Mouse (Mus musculus): ENCODE results near the gene Nlgn2.

Gene Nlgn2

DNA sequence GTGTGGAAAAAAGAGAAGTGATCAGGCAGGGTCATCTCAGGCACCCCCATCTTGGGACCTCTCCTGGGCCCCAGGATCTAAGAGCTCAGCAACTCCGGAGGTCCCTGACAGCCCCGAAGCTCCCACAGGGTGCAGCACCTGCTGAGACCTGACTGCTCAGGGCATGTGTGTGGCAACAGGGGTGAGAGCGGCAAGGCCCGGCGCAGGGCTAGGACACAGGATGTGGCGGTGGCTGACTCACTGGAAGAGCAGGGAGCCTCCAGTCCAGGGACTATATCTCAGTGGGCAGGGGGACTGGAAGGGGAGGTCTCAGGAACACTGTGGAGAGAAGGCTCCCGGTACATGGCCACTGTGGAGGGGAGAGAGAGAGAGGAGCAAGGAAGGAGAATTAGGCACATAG, 39.7 kb downstream of the Nlgn2 start:
- DNase-seq (ENCODE audit: extremely low read depth, insufficient read length, low spot score) = peak; percentile 76

DNA sequence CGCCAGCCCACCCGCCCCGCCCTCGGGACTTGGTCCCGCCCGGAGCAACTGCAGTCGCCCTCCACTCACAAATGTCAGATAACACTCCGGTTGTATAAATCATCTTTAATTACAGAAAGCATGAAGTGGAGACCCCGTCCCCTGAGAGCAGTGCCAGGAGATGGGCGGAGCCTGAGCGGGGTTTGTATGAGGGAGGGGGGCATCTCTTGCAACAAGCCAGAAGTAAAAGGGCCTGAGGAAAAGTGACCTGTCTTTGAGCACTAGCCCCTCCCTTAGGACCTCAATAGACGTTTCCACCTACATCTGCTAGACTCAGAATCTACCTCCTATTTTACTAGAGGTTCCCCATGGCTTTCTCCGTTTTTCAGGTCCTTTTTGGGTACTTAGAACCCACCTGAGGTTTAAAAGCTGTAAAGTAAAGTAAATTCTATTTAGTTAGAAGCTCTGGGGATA, 41.6 kb downstream of the Nlgn2 start:
- no peak for DNase-seq (ENCODE audit: extremely low read depth, insufficient read length, low spot score)

DNA sequence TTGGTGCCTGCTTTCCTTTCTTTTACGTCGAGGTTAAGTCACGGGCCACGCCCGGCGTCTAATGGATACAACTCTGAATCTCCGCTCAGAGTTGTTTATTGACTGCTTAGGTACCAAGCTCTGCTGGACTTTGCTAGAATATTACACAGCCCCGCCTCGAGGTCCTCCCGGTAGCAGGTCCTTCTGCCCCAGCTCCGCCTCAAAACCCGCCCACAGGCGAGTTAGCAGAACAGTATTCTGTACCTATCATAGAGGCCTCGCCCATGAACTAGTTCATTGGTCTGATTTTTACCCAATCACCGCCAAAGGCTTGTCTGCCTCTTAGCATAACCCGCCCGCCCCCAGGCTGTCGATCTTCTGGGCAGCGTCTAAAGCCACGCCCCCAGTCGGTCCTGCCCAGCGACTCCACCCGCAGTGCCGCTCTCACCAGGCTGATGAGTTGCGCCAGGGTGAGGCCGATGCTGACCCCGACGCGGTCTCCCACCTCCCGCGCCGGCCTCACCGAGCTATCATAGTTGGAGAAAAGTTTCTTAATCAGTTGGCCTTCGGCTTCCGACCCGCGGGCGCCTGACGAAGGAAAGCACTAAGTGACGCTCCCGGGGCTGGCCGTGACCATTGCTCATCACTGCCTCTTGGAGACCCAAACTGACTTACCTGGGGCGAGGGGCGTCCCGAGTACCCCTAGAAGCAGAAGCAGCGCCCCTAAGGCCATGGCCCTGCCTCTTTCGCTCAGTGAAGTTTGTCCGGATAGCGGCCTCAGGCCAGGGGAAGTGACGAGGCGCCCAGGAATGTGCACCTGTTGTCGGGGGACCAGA, 42.2 kb downstream of the Nlgn2 start, which contains the start of gene Chrnb1:
Gene Chrnb1 (minus strand): TSS at position 776 of the 815 bp plus-strand sequence.
- peak; percentile 94 for DNase-seq (ENCODE audit: extremely low read depth, insufficient read length, low spot score)

DNA sequence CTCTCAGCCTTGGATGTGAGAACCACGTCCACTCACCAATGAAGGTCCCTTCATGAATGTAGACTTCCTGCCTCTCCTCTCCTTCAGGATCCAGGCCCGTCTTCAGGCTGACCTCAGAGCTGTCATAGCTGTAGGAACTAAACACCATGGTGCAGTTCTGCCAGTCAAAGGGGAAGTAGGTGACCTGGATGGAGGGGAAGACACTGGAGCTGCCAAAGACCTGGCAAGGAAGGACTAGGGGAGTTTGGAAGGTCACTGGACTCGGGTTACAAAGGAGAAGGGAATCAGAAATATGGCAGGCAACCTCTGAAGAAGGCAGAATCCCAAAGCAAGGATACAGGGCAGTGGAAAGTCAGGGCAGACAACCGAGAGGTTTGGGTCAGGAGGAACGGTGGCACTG, 44.2 kb downstream of the Nlgn2 start:
- no peak for DNase-seq (ENCODE audit: extremely low read depth, insufficient read length, low spot score)

- DNase-seq (ENCODE audit: extremely low read depth, insufficient read length, low spot score) = no peak
Observed at GRCm38 (mm10) chr11:69791420-69791819, 46.2 kb downstream of the Nlgn2 start.

DNA sequence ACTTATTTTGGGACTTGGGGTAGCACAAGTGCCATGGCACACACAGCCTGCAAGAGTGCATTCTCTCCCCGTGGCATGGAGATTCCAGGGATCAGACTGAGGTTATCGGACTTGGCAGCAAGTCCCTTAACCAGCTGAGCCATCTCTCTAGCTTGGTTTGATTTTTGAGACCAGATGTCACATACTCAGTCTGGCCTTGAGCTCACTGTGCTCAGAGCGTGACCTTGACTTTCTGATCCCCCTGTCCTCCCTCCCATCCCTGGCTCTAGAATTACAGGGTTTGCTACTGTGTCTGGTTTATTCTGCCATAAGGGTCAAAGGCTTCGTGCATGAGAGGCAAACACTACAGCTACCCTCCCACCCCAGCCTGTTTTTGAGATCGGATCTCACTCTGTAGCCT, 48.2 kb downstream of the Nlgn2 start:
- no peak for DNase-seq (ENCODE audit: extremely low read depth, insufficient read length, low spot score)

DNA sequence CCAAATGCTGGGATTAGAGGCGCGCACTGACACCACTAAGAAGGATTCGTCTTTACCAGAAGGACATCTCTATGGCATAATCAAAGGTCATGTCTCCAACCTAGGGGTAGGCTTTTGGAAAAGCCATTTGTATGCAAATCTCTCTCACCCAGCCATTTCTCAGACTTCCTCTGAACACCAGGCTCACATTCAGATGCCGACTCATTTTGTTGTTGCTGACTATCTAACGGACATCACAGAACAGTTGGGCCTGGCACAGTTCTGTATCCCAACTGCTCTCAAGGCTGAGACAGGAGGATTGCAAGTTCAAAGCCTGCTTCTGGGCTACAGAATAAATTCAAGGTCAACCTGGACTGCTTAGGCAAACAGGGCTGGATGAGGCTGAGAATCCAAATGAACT, 50.3 kb downstream of the Nlgn2 start:
- no peak for DNase-seq (ENCODE audit: extremely low read depth, insufficient read length, low spot score)

- no peak for DNase-seq (ENCODE audit: extremely low read depth, insufficient read length, low spot score)
Observed at GRCm38 (mm10) chr11:69784793-69785272, 52.8 kb downstream of the Nlgn2 start.

DNA sequence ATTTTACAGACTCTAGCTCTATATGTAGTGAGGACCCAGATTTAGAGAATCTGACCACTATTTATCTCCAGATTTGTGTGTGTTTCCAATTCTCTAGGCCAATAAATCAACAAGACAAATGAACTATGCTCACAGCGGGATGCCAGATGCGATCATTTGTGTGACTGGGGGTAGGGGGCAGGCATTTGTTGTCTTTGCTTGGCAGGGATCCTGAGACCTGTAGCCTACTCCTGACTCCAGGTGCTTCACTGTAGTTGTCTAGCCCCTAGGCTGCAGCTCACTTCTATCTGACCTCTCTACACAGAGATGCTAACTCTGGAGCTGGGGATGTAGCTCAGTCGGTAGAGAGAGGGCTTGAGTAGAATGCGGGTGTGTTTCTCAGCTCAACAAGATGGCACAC, 55.8 kb downstream of the Nlgn2 start:
- DNase-seq (ENCODE audit: extremely low read depth, insufficient read length, low spot score) = no peak

DNA sequence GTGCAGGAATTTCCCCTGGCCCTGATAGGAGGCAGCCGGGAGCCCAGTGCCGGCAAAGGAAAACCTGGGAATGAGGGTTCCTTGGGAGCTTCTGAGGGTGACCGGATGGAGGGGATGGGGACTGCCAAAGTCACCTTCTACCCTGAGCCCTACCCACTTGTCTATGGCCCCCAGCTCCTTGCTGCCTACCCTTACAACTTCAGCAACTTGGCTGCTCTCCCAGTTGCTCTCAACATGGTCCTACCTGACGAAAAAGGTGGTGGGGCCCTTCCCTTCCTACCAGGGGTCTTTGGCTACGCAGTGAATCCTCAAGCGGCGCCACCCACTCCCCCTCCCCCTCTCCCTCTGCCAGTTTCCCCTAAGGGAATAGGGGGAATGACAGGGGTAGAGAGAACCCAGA, 58.6 kb downstream of the Nlgn2 start:
- DNase-seq (ENCODE audit: extremely low read depth, insufficient read length, low spot score) = no peak

DNA sequence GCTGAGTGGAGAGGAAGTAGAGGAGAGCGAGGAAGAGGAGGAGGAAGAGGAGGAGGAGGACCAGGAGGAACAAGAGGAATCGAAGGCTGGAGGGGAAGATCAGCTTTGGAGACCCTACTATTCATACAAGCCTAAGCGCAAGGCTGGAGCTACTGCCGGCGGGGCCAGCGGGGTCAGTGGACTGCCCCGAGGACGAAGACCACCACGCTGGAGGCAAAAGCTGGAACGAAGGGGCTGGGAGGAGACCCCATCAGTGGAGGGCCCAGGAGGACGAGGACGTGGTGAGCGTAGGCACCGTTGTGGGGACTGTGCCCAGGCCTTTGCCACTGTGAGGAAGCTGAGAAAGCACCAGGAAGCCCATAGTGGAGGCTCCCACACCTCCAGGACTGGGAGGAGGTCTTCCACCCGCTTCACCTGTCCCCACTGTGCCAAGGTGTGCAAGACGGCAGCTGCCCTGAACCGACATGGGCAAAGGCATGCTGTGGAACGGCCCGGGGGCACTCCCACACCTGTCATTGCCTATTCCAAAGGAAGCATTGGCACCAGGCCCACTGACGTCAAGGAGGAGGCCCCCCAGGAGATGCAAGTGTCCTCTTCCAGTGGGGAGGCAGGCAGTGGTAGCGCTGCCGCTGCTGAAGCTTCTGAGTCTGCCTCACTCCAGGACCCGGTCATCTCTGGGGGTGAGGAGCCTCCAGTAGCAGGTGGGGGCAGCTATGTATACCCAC, 59.2 kb downstream of the Nlgn2 start:
- DNase-seq (ENCODE audit: extremely low read depth, insufficient read length, low spot score) = no peak

- no peak for DNase-seq (ENCODE audit: extremely low read depth, insufficient read length, low spot score)
Observed at GRCm38 (mm10) chr11:69777504-69778257, 59.9 kb downstream of the Nlgn2 start.

DNA sequence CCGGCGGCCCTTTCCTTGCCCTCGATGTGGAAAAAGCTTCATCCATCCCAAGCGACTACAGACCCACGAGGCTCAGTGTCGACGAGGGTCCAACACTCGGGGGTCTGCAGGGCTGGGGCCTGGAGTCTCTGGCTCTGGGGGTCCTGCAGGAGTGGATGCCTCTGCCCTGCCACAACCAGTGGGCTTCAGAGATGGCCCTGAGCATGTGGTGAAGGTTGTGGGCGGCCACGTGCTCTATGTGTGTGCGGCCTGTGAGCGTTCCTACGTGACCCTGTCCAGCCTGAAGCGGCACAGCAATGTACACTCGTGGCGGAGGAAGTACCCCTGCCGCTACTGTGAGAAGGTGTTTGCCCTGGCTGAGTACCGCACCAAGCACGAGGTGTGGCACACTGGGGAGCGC, 61.1 kb downstream of the Nlgn2 start:
- DNase-seq (ENCODE audit: extremely low read depth, insufficient read length, low spot score) = no peak

- DNase-seq (ENCODE audit: extremely low read depth, insufficient read length, low spot score) = no peak
Observed at GRCm38 (mm10) chr11:69775716-69776115, 61.9 kb downstream of the Nlgn2 start.

DNA sequence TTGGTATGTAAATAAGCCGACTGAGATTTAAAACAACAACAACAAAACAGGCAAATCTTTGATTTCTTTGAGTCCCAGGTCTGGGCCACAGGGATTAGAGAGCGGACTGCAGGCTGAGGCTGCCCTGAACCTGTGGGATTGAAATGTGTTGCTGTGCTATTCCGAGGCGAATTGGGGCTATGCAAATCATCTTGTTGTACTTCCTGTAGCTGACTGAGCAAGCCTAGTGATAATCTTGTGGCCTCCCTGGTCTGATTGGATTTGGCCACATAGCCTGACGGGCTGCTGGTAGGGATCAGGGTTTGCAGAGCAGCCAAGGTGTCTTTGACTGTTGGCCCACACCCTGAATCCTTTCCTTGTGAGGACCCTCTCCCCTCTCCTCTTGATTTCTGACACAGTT, 62.6 kb downstream of the Nlgn2 start:
- DNase-seq (ENCODE audit: extremely low read depth, insufficient read length, low spot score) = no peak
